Mouse (Mus musculus) lung, adult 2 months (tissue): ENCODE measurements around the gene Afap1.

Experiments
- CTCF ChIP-seq: fragments of 200-500 bp; IDR thresholded peaks from 2 replicates; pipeline ENCODE4 v1.5.1; 2011; ENCODE audit warnings: mild to moderate bottlenecking, low read length, control low read depth; ENCODE audit not compliant: insufficient read depth
- POLR2A ChIP-seq: fragments of 200-500 bp; IDR thresholded peaks from 2 replicates; pipeline ENCODE4 v1.6.1; 2011; ENCODE audit warnings: low read depth, mild to moderate bottlenecking, control low read depth, low read length, borderline replicate concordance; ENCODE audit errors: extremely low read depth

DNA sequence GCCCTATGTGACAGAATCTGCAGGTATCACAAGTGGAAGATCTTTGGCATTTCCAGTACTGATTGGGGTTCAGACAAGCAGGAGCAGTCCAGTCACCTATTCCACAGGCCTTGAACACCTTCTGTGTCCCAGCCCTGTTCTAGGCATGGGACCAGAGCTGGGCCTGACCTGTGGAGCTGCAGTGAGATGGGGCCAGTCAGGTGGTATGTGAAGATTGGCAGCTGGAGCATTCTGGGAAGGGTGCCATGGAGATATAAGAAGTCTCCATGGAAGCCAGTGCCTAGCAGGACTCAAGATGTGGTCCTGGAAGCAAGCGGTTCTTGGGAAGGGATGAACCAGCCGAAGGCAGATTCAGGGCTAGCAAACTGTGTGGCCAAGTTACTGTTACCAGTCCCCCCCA is 31.7 kb upstream of the Afap1 start:
- TF ChIP-seq POLR2A: no peak
- TF ChIP-seq CTCF: no peak
